Mouse (Mus musculus) CH12.LX (cell line): Measurements from ENCODE around the gene Sept5.

Source experiments
- CHD1 ChIP-seq: IDR thresholded peaks from 2 replicates; pipeline ENCODE4 v1.6.1; 2012; ENCODE audit warnings: low read depth, low read length, improper control_type of control experiment, inconsistent platforms
- CHD2 ChIP-seq: IDR thresholded peaks from 2 replicates; pipeline ENCODE4 v1.6.1; 2011; ENCODE audit warnings: low read length, improper control_type of control experiment
- CTCF ChIP-seq, 2 experiments: IDR thresholded peaks in 1 of 2; conservative IDR thresholded peaks in 1 of 2; 2 replicates each; pipeline ENCODE4 v1.5.1; 2011 to 2012; ENCODE audit warnings: low read depth in 2 of 2, low read length in 2 of 2, improper control_type of control experiment in 1 of 2, inconsistent platforms in 1 of 2, mild to moderate bottlenecking in 1 of 2, moderate library complexity in 1 of 2
- E2F4 ChIP-seq: IDR thresholded peaks from 2 replicates; pipeline ENCODE4 v1.6.1; 2011; ENCODE audit warnings: low read depth, low read length, improper control_type of control experiment; ENCODE audit not compliant: insufficient replicate concordance
- EP300 ChIP-seq: IDR thresholded peaks from 2 replicates; pipeline ENCODE4 v1.6.1; 2011; ENCODE audit warnings: low read length, improper control_type of control experiment
- MAFK ChIP-seq: IDR thresholded peaks from 2 replicates; pipeline ENCODE4 v1.6.1; 2011; ENCODE audit warnings: low read length, improper control_type of control experiment; ENCODE audit not compliant: insufficient replicate concordance
- MAX ChIP-seq: IDR thresholded peaks from 2 replicates; pipeline ENCODE4 v1.6.1; 2011; ENCODE audit warnings: low read length, improper control_type of control experiment
- POLR2A ChIP-seq: IDR thresholded peaks from 2 replicates; pipeline ENCODE4 v1.6.1; 2011; ENCODE audit warnings: low read depth, mild to moderate bottlenecking, improper control_type of control experiment, low read length
- TBP ChIP-seq: conservative IDR thresholded peaks from 2 replicates; pipeline ENCODE4 v1.6.1; 2011; ENCODE audit warnings: low read depth, low read length, improper control_type of control experiment
- TCF12 ChIP-seq: IDR thresholded peaks from 2 replicates; pipeline ENCODE4 v1.6.1; 2014; ENCODE audit warnings: low read depth, mild to moderate bottlenecking, inconsistent platforms, low read length, improper control_type of control experiment
- ZC3H11A ChIP-seq: IDR thresholded peaks from 2 replicates; pipeline ENCODE4 v1.6.1; 2012; ENCODE audit warnings: low read depth, mild to moderate bottlenecking, inconsistent platforms, low read length, improper control_type of control experiment
- ZKSCAN1 ChIP-seq: IDR thresholded peaks from 2 replicates; pipeline ENCODE4 v1.6.1; 2012; ENCODE audit warnings: low read depth, inconsistent platforms, low read length, improper control_type of control experiment, borderline replicate concordance

GRCm38 (mm10) chr16:18669914-18670313 lies 40.2 kb upstream of the Sept5 start:
- no peak for TF ChIP-seq CTCF (conservative IDR thresholded peaks at IDR 0.05 in 1 of 2, IDR thresholded peaks at IDR 0.05 in 1 of 2; ENCODE audit: low read depth in 2 of 2, low read length in 2 of 2)
- no peak for TF ChIP-seq EP300
- TF ChIP-seq MAX = no peak
- no peak for TF ChIP-seq CHD2
- no peak for TF ChIP-seq POLR2A
- TF ChIP-seq TCF12 = no peak
- no peak for TF ChIP-seq CHD1
- TF ChIP-seq ZC3H11A = no peak
- no peak for TF ChIP-seq MAFK
- no peak for TF ChIP-seq E2F4
- no peak for TF ChIP-seq ZKSCAN1
- no peak for TF ChIP-seq TBP
